11 mouse cellular contexts compared by ENCODE assay signal in genomic region chr9:56453038-56453815, GRCm38 (mm10).
"Had no signal": no experiment of that assay in that cellular context is flagged by ENCODE, and none has a peak within 500 bp of the region (broad histone marks: within the 10 kb centered on the region; RNA-seq: fewer than 3 reads in every experiment).

No protein-coding gene starts in this region.

- H3K36me3 ChIP-seq: lung, embryonic 15.5 days had no signal

- H3K4me2 ChIP-seq: kidney, embryonic 15.5 days; limb, embryonic 12.5 days; lung, embryonic 15.5 days; midbrain, embryonic 12.5 days; neural tube, embryonic 13.5 days had no signal

- H3K27me3 ChIP-seq: kidney, embryonic 15.5 days; limb, embryonic 12.5 days; lung, embryonic 15.5 days; midbrain, embryonic 12.5 days; neural tube, embryonic 13.5 days had no signal

- ATAC-seq: midbrain, embryonic 16.5 days had no signal

- DNase-seq: kidney, adult 2 months; kidney, postnatal 25 days; layer of hippocampus, postnatal 36 days; thymus, postnatal 4 days had no signal

- H3K27ac ChIP-seq: kidney, embryonic 15.5 days; limb, embryonic 12.5 days; lung, embryonic 15.5 days; midbrain, embryonic 12.5 days; neural tube, embryonic 13.5 days; stomach, postnatal 0 days had no signal

- H3K4me1 ChIP-seq: kidney, embryonic 15.5 days; limb, embryonic 12.5 days; midbrain, embryonic 12.5 days had no signal

- H3K4me3 ChIP-seq: kidney, embryonic 15.5 days; limb, embryonic 12.5 days; lung, embryonic 15.5 days; midbrain, embryonic 12.5 days; neural tube, embryonic 13.5 days had no signal

- H3K9ac ChIP-seq: kidney, embryonic 15.5 days; limb, embryonic 12.5 days; lung, embryonic 15.5 days; midbrain, embryonic 12.5 days; neural tube, embryonic 13.5 days had no signal

- H3K9me3 ChIP-seq: kidney, embryonic 15.5 days; limb, embryonic 12.5 days; lung, embryonic 15.5 days; midbrain, embryonic 12.5 days; neural tube, embryonic 13.5 days had no signal
